Mouse (Mus musculus): ENCODE data around the gene Vmo1.

Vmo1 gene

DNA sequence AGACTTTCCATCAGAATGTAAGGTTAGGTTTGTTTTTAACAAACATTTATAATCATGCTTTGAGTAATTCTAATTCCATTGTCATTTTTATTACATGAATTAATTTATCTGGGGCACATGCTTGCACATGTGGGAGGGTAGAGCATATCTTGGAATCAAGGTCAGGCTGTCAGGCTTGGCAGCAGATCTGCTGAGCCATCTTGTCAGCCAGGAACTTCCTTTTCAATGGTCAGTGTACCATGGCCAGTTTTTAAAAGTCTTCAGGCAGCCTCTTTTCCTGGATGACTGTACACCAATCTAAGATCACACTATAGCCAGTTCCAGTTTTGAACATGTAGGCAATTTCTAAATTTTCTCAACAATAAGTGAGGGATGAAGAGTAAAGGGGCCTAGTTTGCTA is 41.7 kb downstream of the Vmo1 start:
- DNase-seq (ENCODE audit: low read depth, low spot score): no peak

DNA sequence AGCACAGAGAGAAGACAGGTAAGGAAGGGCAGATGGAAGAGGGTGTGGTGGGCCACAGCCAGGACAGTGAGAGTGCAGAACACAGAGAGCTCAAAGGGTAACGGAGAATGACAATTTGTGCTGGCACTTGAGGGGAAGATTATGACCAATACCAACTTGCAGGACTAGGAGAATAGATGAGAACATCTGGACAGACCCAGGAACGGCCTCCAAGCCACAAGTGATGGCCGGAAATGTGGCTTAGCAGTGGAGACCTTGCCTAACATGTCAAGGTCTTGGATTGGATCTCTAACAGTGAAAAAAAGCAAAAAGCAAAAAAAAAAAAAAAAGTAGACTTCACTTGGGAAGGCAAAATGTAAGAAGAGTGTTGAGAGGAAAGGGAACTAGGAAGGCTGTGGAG is 44.7 kb downstream of the Vmo1 start:
- DNase-seq (ENCODE audit: low read depth, low spot score): no peak

DNA sequence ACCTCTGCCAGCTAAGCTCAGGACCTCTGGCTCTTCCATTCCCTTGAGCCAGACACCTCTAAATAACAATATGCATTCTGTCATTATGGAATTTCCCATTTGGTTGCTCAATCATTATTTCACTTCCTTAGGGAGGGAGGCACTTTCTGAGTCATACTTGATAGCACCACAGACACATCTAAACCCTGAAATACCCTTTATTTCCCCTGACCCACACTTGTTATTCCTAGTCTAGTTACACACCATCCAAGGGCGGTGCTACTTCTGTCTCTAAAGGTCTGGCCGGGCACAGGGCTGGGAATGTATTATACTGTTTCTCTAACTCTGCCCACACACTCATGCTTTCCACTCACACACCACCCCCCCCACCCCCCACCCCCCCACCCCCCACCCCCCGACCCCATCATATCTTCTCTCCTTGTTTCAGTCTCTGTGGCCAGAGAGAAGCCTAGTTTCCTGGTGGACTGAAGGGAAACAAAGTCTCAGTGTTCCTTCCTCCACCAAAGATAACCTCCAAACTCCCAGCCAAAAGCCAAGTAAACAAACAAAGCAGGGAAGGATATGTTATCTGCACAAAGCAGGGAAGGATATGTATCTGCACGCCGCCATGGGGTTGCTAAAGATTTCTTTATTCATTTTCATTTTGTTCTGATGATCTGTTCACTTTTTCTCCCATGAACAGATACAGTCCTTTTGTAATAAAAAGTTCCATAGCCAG is 46.4 kb downstream of the Vmo1 start:
- no peak for DNase-seq (ENCODE audit: low read depth, low spot score)

DNA sequence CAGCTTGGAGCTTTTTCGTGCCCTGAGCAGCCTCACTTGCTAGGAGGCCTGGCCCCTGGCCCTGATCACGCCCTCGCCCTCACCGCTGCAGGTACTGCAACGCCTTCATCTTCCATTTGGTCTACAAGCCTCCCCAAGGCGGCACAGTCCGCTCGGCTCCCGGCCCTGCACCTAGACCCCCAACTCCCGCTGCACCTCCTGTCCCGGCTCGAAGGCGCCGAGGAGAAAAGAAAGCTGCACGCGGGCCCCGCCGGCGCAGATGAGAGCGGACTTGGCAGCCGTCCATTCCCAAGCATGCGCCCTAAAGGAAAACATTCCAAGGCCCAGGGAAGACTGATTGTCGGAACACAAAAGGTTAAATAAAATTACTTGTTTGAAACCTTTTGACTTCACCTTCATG is 48.6 kb downstream of the Vmo1 start:
- no peak for DNase-seq (ENCODE audit: low read depth, low spot score)

DNA sequence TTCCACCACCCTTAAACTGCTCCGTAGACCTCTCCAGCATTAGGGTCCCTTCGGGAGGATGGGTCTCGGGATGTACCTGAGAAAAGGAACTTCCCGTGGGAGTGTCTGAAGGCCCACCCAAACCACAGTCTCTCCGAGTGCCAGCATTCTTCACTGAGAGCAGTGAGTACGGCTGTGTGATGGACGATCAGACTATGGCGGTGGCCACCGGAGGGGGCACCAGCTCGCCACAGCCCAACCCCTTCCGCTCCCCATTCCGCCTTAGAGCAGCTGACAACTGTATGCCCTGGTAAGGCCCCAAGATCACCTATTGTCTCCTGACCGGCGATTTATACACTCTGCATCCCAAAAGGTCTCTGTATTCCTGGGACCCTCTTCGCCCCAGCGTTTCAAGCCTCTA is 49.2 kb downstream of the Vmo1 start:
- no peak for DNase-seq (ENCODE audit: low read depth, low spot score)

DNA sequence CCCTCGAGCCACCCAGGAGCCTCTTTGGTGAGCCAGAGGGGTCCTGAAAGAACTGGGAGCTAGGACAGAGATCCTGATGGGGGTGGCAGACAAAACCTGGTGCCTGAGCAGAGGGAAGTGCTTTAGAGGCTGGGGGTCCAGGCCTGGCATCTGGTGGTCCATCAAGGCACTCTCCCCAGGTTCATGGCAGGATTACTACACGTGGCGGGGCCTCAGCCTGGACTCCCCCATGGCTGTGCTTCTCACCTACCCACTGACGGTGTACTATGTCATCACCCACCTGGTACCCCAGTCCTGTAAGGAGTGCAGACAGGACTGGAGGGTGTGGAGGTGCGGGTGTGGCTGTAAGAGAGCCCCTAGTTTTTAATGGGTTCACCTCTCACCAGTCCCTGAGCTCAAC is 50.4 kb downstream of the Vmo1 start:
- no peak for DNase-seq (ENCODE audit: low read depth, low spot score)

All from retina, postnatal 7 days (tissue).